Mouse (Mus musculus) liver (tissue): ENCODE measurements at regions not wholly inside any gene's neighbourhood (a gene's known extent, or its start where the extent isn't known, plus 50 kb on each side); places are given as distances from the start of the nearest gene placed in this dataset.
A peak's percentile ranks its signal among the peaks of the same experiment; 100 is the strongest.
"Not testable (repeated sequence)": the region's sequence is repeated elsewhere in the genome, so short reads cannot be mapped to it uniquely, and the experiment has no call there.

ENCODE experiments used
- DNase-seq: peaks from one replicate; pipeline ENCODE4 v3.0.0-alpha.2; 2020; ENCODE audit warnings: mixed read lengths

GRCm38 (mm10) chr5:18502831-18503230, 142.7 kb upstream of the Gnai1 start:
- DNase-seq, result peak; percentile 6

GRCm38 (mm10) chr5:18494305-18494704, 134.2 kb upstream of the Gnai1 start:
- no peak for DNase-seq

- no peak for DNase-seq
Observed at GRCm38 (mm10) chr5:18489709-18490108, 129.6 kb upstream of the Gnai1 start.

GRCm38 (mm10) chr5:18487076-18487772, 127.1 kb upstream of the Gnai1 start:
- DNase-seq, result no peak

- DNase-seq, result no peak
Observed at GRCm38 (mm10) chr5:18484376-18484775, 124.2 kb upstream of the Gnai1 start.

GRCm38 (mm10) chr5:18478420-18478819, 118.3 kb upstream of the Gnai1 start:
- DNase-seq, result no peak

GRCm38 (mm10) chr5:18477372-18478017, 117.3 kb upstream of the Gnai1 start:
- no peak for DNase-seq

- no peak for DNase-seq
Observed at GRCm38 (mm10) chr5:18472114-18472513, 112.0 kb upstream of the Gnai1 start.

- DNase-seq, result no peak
Observed at GRCm38 (mm10) chr5:18457771-18458170, 97.6 kb upstream of the Gnai1 start.

- no peak for DNase-seq
Observed at GRCm38 (mm10) chr5:18456196-18456595, 96.0 kb upstream of the Gnai1 start.

- DNase-seq, result not testable (repeated sequence)
Observed at GRCm38 (mm10) chr5:18452871-18453757, 93.0 kb upstream of the Gnai1 start.

- no peak for DNase-seq
Observed at GRCm38 (mm10) chr5:18449261-18449660, 89.1 kb upstream of the Gnai1 start.

- no peak for DNase-seq
Observed at GRCm38 (mm10) chr5:18448330-18448670, 88.1 kb upstream of the Gnai1 start.

GRCm38 (mm10) chr5:18447665-18448329, 87.6 kb upstream of the Gnai1 start:
- DNase-seq, result no peak

- peak; percentile 32 for DNase-seq
Observed at GRCm38 (mm10) chr5:18445969-18446368, 85.8 kb upstream of the Gnai1 start.

- no peak for DNase-seq
Observed at GRCm38 (mm10) chr5:18439986-18440385, 79.8 kb upstream of the Gnai1 start.

- no peak for DNase-seq
Observed at GRCm38 (mm10) chr5:18439281-18439680, 79.1 kb upstream of the Gnai1 start.

GRCm38 (mm10) chr5:18436099-18436748, 76.1 kb upstream of the Gnai1 start:
- DNase-seq, result no peak

- no peak for DNase-seq
Observed at GRCm38 (mm10) chr5:18434245-18434644, 74.1 kb upstream of the Gnai1 start.

- DNase-seq, result no peak
Observed at GRCm38 (mm10) chr5:18433287-18433686, 73.1 kb upstream of the Gnai1 start.

GRCm38 (mm10) chr5:18425098-18425497, 64.9 kb upstream of the Gnai1 start:
- no peak for DNase-seq

GRCm38 (mm10) chr5:18414892-18415291, 54.7 kb upstream of the Gnai1 start:
- DNase-seq, result no peak
